Mouse (Mus musculus) urinary bladder, adult 2 months (tissue): ENCODE results near the gene Zfp408. TPM values are rescaled to one million over a fixed set of nuclear protein-coding genes. Genes with fewer than 3 reads are reported as not detected.
"Not testable (repeated sequence)": the region's sequence is repeated elsewhere in the genome, so short reads cannot be mapped to it uniquely, and the experiment has no call there.

Experiments
- DNase-seq: peaks from one replicate; pipeline ENCODE4 v3.0.0; 2022; ENCODE audit warnings: low spot score
- polyA plus RNA-seq: library from polyadenylated mRNA; depleted of rRNA; stranded (reverse); fragments of >200 nt; gene quantifications from 2 replicates; pipeline ENCODE4 v1.2.3, GENCODE M21; 2012

Gene Zfp408
- polyA plus RNA-seq, 1 experiment: 16.5 TPM

GRCm38 (mm10) chr2:91651458-91652258 is 2.1 kb upstream of the Zfp408 start:
- no peak for DNase-seq

GRCm38 (mm10) chr2:91650360-91650995 is 887 bp upstream of the Zfp408 start:
- no peak for DNase-seq

- no peak for DNase-seq
Observed at GRCm38 (mm10) chr2:91649152-91649551, 439 bp downstream of the Zfp408 start.

GRCm38 (mm10) chr2:91646733-91647132 is 2.9 kb downstream of the Zfp408 start:
- no peak for DNase-seq

- DNase-seq: no peak
Observed at GRCm38 (mm10) chr2:91645811-91646210, 3.8 kb downstream of the Zfp408 start.

GRCm38 (mm10) chr2:91645354-91645753 is 4.2 kb downstream of the Zfp408 start:
- no peak for DNase-seq

GRCm38 (mm10) chr2:91644021-91644420 is 5.6 kb downstream of the Zfp408 start:
- no peak for DNase-seq

- DNase-seq: no peak
Observed at GRCm38 (mm10) chr2:91642825-91643415, 6.7 kb downstream of the Zfp408 start.

GRCm38 (mm10) chr2:91638931-91639330 is 10.7 kb downstream of the Zfp408 start:
- no peak for DNase-seq

GRCm38 (mm10) chr2:91636727-91637338 is 12.8 kb downstream of the Zfp408 start:
- no peak for DNase-seq

GRCm38 (mm10) chr2:91636229-91636628 is 13.4 kb downstream of the Zfp408 start, which contains the start of gene F2:
Gene F2 (minus strand): TSS chr2:91636414.
- DNase-seq: no peak

GRCm38 (mm10) chr2:91635486-91635885 is 14.1 kb downstream of the Zfp408 start:
- DNase-seq: no peak

- DNase-seq: no peak
Observed at GRCm38 (mm10) chr2:91634841-91635240, 14.8 kb downstream of the Zfp408 start.

- DNase-seq: no peak
Observed at GRCm38 (mm10) chr2:91633334-91633977, 16.1 kb downstream of the Zfp408 start.

GRCm38 (mm10) chr2:91632316-91632715 is 17.3 kb downstream of the Zfp408 start:
- no peak for DNase-seq

GRCm38 (mm10) chr2:91631826-91632225 is 17.8 kb downstream of the Zfp408 start:
- DNase-seq: no peak

- DNase-seq: no peak
Observed at GRCm38 (mm10) chr2:91630384-91630783, 19.2 kb downstream of the Zfp408 start.

- no peak for DNase-seq
Observed at GRCm38 (mm10) chr2:91629682-91630081, 19.9 kb downstream of the Zfp408 start.

GRCm38 (mm10) chr2:91628171-91628570 is 21.4 kb downstream of the Zfp408 start:
- no peak for DNase-seq

GRCm38 (mm10) chr2:91627486-91627885 is 22.1 kb downstream of the Zfp408 start:
- no peak for DNase-seq

- DNase-seq: not testable (repeated sequence)
Observed at GRCm38 (mm10) chr2:91623366-91623765, 26.2 kb downstream of the Zfp408 start.

GRCm38 (mm10) chr2:91622356-91622755 is 27.2 kb downstream of the Zfp408 start:
- no peak for DNase-seq
